Mouse (Mus musculus): ENCODE measurements at regions not wholly inside any gene's neighbourhood (a gene's known extent, or its start where the extent isn't known, plus 50 kb on each side); places are given as distances from the start of the nearest gene placed in this dataset.
"Not testable (repeated sequence)": the region's sequence is repeated elsewhere in the genome, so short reads cannot be mapped to it uniquely, and the experiment has no call there.

DNA sequence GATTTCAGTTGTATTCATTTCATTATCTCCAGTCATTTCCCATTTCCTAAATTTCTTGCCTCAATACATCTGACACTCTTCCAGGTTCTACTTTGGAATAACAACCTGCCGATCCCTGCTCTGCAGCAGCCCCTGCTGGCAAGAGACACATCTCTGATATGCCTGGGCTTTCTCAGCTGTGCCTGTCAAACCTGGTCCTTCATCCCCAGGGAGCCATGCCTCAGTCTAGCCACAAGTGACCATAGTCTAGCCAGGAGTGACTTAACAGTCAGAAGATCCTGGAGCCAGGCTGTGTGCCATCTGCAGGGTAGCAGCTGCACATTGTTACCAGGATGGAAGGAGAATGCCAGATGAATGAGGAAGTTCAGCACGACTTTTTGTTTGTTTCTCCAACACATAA is 833.2 kb downstream of the Diaph3 start:
- DNase-seq: peak in 1 of 2 experiments; percentile 3

- DNase-seq: no peak
These were observed 839.4 kb downstream of the Diaph3 start for GRCm38 (mm10) chr14:86301666-86302065.

GRCm38 (mm10) chr14:86300811-86301210 is 840.2 kb downstream of the Diaph3 start:
- DNase-seq: no peak

GRCm38 (mm10) chr14:86297991-86298390 is 843.0 kb downstream of the Diaph3 start:
- no peak for DNase-seq

DNA sequence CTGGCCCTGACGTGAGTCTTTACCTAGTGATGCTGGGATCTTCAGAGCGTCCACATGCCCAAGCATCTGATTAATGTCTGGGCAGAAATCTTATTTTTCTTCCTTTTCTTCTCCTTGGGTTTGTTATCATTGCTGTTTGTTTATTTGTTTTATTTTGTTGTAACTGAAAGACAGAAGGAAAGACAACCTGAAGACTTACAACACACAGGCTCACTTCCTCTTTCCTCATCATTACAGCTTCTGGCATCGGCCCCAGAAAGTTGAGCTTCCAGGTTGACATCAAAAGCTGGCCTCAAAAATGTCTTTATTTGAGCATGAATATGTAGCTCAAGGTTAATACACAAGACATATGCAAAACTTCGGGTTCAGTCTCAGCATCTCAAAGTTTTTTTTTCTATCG is 846.4 kb downstream of the Diaph3 start:
- DNase-seq: not testable (repeated sequence)

DNA sequence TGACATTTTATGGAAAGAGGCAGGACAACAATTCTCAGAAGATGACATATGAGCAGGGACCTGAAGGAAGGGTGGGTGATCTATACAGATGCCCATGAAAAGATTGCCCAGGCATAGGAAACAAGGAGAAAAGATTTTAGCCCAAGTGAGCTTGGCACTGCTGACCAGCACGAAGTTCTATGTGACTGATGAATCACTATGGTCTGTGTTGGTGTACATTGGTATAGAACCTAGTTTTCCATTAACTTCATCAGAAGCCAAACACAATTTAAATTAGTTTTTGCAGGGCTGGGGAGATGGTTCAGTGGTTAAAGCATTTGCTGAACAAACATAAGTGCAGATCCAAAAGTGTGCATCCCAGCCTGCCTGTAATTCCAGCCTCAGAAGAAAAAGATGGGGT is 847.2 kb downstream of the Diaph3 start:
- no peak for DNase-seq

- DNase-seq: no peak
These were observed 847.7 kb downstream of the Diaph3 start for GRCm38 (mm10) chr14:86293371-86293770.

DNA sequence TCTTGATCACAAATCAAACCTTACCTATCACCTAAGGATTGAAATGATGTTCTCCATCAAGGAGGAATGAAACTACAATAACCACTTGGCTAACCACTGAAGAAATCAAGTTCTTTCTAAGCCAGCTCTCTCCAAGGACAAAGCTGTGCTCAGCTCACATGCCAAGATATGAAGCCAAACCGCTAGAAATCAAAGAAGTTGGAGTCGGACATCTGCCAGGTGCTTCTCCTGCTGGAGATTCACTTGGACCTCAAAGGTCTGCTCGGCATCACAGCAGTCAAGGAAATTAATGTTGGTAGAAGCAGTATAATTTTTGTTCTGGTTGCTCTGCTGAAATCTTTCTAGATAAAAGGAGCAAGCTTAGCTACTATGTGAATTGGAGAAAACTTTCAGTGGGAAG is 850.5 kb downstream of the Diaph3 start:
- DNase-seq: no peak

DNA sequence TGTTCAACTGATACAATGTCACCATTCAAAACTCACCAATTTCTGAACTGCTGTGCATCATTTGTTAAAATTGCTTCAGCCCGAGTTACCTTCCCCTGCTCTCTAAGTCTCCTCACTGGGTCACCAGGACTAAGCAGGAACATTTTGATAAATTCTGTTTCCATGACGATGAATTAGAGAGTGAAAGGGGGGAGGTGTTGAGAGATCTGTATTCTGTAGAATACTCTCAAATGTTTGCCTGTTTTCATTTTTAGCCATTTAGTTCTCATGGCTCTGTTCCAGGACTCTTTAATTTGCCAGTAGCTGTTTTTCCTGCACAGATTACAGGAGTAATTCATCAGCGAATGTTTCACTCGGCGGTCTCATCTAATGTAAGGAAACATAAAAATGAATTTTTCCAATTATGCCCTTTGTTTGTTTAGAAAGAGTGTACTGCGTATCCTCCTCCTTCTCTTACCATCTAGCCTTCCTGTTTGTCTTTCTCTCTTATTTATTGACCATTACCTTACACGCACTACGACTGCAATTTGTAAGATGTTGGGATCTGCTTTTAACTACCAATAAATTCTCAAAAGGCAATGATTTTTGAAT is 879.3 kb downstream of the Diaph3 start:
- no peak for DNase-seq

DNA sequence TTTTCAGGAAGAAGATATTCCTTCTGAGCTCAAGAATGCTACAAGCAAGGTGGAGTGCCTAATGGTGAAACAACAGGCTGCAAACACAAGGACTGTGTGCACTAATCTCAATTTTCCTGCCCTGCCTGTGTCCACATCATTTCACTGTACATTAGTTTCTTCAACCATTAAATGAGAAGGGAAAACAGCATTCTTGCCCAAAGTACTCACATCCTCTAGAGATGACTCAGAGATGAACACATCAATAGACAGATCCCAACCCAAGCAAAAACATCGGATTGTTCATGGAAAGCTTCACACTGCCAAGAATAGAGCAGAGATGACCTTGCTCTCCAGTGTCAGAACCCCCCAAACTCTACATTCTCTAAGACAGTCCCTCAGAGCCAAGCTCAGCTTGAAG is 886.8 kb downstream of the Diaph3 start:
- DNase-seq: no peak

DNA sequence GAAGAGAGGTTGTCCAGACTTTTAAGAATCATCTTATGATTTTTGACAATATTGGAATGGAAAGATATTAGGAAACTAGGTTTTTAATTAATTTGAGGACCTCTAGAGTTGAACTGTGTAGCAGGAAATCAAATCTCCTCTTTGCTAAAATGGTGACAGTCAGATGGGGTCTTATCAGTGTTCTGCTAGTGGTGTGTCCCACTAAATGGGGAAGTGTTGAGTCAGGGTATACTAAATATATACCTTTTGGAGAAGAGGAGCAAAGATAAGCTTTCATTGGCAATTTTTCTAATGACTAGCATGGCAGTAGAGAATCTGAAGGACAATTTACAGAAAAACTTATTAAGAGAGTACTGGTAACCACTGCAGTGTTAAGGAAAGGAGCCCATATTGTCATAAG is 889.4 kb downstream of the Diaph3 start:
- no peak for DNase-seq

DNA sequence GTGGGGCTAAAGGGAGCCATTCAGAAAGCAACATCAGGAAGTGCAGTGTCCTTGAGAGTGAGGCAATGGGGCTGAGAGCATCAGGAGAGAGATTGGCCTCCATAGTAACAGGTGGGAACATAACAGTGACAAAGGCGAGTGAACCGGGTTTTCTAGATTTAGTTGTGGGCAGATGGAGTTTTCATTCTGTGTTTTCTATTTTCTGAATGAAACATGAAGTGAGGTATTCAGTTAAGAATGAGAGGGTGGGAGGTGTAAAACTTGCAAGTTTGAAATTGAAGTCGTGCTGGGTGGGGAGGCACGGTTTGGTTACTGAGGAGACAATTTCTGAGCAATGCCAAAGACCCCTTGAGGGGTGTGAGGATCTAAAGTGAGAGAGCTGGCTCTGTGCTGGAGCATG is 893.3 kb downstream of the Diaph3 start:
- no peak for DNase-seq

- no peak for DNase-seq
These were observed 894.3 kb downstream of the Diaph3 start for GRCm38 (mm10) chr14:86246770-86247169.

GRCm38 (mm10) chr14:86243662-86244061 is 897.4 kb downstream of the Diaph3 start:
- no peak for DNase-seq

DNA sequence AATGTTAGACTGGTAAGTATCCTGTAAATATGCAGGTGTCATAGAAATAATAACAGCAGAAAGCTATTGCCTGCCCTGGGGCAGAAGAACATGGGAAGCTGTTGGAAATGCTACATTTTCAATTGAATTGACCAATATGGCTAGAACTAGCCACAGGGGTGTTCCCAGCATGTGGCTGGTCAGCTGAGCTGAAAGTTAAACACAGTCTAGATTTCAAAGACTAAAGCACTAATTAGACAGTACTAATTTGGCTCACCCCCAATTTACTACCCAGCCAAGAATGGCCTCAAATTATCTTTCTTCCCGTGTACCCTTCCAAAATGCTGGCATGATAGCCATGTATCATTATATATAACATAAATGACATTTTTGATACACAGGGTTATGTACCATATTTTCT is 898.2 kb downstream of the Diaph3 start:
- no peak for DNase-seq

GRCm38 (mm10) chr14:86239090-86239489 is 901.9 kb downstream of the Diaph3 start:
- DNase-seq: no peak

DNA sequence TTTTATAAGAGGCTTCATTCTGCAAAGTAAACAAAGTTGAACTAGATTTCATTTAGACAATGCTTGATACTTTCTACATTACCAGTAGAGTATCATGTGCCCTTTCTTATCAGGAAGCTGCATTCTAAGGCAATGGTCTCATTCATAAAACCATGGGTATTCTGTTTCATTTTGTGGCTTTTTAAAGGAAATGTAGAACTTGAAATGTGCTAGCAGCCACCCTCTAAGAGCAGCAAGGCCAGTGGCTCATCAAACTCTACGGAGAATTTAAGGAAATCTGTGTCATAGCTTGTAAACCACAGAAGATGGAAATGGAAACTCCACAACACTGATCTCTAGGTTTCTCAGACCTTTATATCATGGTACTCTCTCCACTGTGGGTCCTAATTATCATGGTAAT is 907.7 kb downstream of the Diaph3 start:
- DNase-seq: no peak

DNA sequence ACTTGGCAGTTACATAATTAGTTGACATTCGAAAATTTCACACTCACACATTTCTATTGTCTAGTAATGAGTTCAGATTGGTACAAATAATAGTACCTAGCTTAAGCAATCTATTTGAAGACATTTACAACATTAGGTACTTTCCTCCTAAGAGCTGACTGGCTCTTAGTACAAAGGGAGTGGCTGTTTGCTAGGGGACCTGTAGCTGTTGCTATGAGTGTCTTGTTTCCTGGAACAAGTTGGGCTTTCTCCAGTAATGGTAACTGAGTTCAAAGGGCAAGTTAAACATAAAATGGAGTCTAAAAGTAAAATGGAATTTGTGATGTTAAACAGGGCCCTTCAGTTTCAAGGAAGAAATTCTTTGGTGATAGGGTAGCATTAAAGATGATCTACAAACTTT is 910.4 kb downstream of the Diaph3 start:
- DNase-seq: no peak

GRCm38 (mm10) chr14:86229755-86230154 is 911.3 kb downstream of the Diaph3 start:
- DNase-seq: no peak

GRCm38 (mm10) chr14:86215711-86216110 is 925.3 kb downstream of the Diaph3 start:
- no peak for DNase-seq

GRCm38 (mm10) chr14:86211654-86212053 is 929.4 kb downstream of the Diaph3 start:
- no peak for DNase-seq

GRCm38 (mm10) chr14:86204582-86204981 is 936.5 kb downstream of the Diaph3 start:
- DNase-seq: no peak

- no peak for DNase-seq
These were observed 943.2 kb downstream of the Diaph3 start for GRCm38 (mm10) chr14:86197864-86198263.

GRCm38 (mm10) chr14:86184663-86185381 is 956.2 kb downstream of the Diaph3 start:
- no peak for DNase-seq

GRCm38 (mm10) chr14:86178517-86178916 is 962.5 kb downstream of the Diaph3 start:
- no peak for DNase-seq

Data from cerebellum, adult 18-20 months (tissue).